Mouse (Mus musculus): ENCODE results near the gene Otulin.

DNA sequence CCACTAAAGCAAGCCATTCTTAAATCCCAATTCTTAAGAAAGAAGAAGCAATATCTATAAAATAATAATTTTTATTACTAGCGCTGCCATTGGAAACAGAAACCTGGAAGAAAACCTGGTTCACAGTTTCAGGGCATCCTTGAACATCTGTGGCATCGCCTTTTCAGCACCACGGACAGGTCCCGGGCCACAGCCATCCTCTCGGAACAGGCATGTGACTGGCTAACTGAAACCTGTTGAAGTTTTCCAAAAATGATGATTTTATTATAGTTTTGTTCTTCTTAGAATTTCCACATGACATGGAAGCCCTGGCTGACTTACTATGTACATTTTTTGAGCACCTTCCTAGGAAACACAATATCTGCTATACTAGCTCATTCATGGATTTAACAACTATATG lies 24.5 kb upstream of the Otulin start:
- no peak for TF ChIP-seq CTCF (IDR thresholded peaks at IDR 0.05; ENCODE audit: low read depth, low read length)
- TF ChIP-seq POLR2A (IDR thresholded peaks at IDR 0.05; ENCODE audit: extremely low read depth, insufficient read depth, low read length): no peak

Measured in liver, adult 2 months (tissue).